In the genomic region with DNA sequence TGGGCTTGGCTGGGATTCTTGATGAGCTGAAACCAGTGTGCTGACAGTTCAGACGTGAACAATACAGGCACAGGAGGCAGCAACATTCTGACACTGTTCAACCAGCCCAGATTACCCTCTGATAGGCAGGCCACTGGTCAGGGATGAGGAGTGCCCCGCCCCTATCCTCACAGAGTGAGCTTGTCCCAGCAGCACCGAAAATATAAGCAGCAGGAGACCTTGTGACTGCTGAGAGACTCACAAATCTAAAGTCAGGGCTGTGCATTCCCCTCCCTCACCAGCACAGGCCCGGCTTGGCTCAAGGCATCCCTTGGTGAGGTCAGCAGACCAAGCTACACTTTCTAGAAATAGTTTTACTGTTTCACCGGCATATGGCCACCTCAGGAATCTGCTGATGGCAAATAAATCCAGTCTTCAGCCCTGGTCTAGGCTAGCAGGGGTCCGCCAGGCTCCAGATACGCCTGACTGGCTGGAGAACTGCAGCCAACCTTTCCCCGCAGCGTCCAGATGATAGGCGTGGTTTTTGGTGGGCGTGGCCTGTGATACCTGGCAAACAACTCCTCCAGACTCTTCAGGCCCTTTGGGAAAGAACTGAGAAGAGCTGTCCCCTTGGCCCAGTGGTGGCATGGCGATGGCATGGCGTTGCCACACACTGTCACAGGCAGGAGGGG, we compare ENCODE assay signal across 8 mouse cellular contexts.
DNase-seq lines count a peak whose midpoint lies in the region; ATAC-seq lines count a peak whose summit lies in the region.

No protein-coding gene starts in this region.

- peak; percentile 49 for DNase-seq in left cerebral cortex, postnatal 4 days
- no peak for DNase-seq in left cerebral cortex, adult 9 months (ENCODE audit: low spot score in 2 of 2)
- DNase-seq in kidney, postnatal 14 days: peak; percentile 83
- no peak for DNase-seq in thymus, postnatal 0 days (ENCODE audit: low spot score)
- no peak for DNase-seq in urinary bladder, postnatal 25 days (ENCODE audit: low spot score)
- no peak for DNase-seq in testis, postnatal 10 days (ENCODE audit: low spot score)

- no peak overlapping the region for H3K27ac ChIP-seq in embryonic facial prominence, embryonic 12.5 days
- no peak overlapping the region for H3K27ac ChIP-seq in stomach, embryonic 15.5 days

- peak; percentile 43; the same call in 1 of the 2 replicates for ATAC-seq in embryonic facial prominence, embryonic 12.5 days (ENCODE audit: insufficient number of reproducible peaks, insufficient read depth, low FRiP score, low TSS enrichment)
- ATAC-seq in stomach, embryonic 15.5 days (ENCODE audit: insufficient read depth, low FRiP score, low read depth): no peak

- H3K27me3 ChIP-seq in embryonic facial prominence, embryonic 12.5 days: no peaks in the 10 kb centered on the region; the same call in 1 of the 2 replicates
- H3K27me3 ChIP-seq in stomach, embryonic 15.5 days (replicated peaks): no peaks in the 10 kb centered on the region

- no peaks in the 10 kb centered on the region for H3K36me3 ChIP-seq in embryonic facial prominence, embryonic 12.5 days
- no peaks in the 10 kb centered on the region for H3K36me3 ChIP-seq in stomach, embryonic 15.5 days

- H3K4me2 ChIP-seq in embryonic facial prominence, embryonic 12.5 days (replicated peaks): no peak overlapping the region
- H3K4me2 ChIP-seq in stomach, embryonic 15.5 days: peak overlapping the region; percentile 13; the same call in 1 of the 2 replicates

- H3K9ac ChIP-seq in embryonic facial prominence, embryonic 12.5 days: no peak overlapping the region
- no peak overlapping the region for H3K9ac ChIP-seq in stomach, embryonic 15.5 days

- peaks cover 14% of the 10 kb centered on the region for H3K4me1 ChIP-seq in embryonic facial prominence, embryonic 12.5 days
- H3K4me1 ChIP-seq in stomach, embryonic 15.5 days: peaks cover 6% of the 10 kb centered on the region; the same call in 1 of the 2 replicates

- no peak overlapping the region for H3K4me3 ChIP-seq in embryonic facial prominence, embryonic 12.5 days
- no peak overlapping the region for H3K4me3 ChIP-seq in stomach, embryonic 15.5 days (replicated peaks)

- intact Hi-C loops in left cerebral cortex, postnatal 4 days (cut with DNase I): no loop called here

- WGBS in embryonic facial prominence, embryonic 12.5 days: 11% methylated on average over 13 of the region's 13 CpGs
- whole genome bisulfite sequencing in stomach, embryonic 15.5 days: 23% methylated on average over 13 of the region's 13 CpGs

- H3K9me3 ChIP-seq in embryonic facial prominence, embryonic 12.5 days: no peaks in the 10 kb centered on the region
- no peaks in the 10 kb centered on the region for H3K9me3 ChIP-seq in stomach, embryonic 15.5 days

Comparison
In these comparisons a context has a peak if more than half of its experiments do, and no peak if none do; other contexts are left out.
1. DNase-seq: peak in left cerebral cortex, postnatal 4 days (single experiment) and kidney, postnatal 14 days (single experiment); none in left cerebral cortex, adult 9 months (0 of 2), thymus, postnatal 0 days (single experiment), urinary bladder, postnatal 25 days (single experiment) and testis, postnatal 10 days (single experiment).